ENCODE assay signal across 8 mouse cellular contexts in the genomic region with DNA sequence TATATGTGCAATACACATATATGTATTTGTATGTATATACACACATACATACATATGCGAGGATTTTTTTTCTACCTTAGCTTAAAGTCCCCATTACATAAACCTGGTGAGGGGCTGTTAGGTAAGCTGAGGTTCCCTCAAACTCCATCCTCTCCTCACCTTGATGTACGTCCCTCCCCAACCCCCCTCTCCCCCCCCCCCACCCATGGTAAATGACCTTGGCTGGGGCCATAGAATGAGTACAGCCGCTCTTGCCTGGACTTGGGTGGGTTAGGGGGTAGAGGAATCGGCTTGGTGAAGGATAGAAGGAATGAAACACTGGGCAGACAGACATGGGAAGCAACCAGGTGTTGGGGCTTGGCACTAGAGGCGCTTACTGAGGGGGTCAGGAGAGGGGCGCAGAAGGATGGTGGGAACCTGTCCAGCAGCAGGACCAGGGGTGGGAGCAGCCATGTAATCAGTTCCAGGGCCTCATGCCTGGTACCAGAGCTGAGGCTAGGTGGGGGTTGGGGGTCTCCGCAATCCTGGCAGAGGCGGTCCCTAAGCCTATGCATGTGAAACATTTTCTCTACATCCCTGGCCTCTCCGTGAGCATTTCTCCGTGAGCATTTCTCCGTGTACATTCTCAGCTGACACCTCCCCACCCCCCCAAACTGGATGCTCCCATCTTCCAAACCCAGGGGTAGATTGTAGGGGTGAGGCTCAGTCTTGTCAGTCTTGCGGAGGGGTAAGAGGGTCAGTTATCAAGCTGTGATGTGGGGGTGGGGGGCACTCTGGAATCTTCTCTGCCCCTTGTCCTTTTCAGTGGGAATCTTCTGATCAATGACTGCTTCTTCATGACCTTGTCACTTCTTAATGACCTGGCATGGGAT. TPM values are rescaled to one million over a fixed set of nuclear protein-coding genes. Genes with fewer than 3 reads are reported as not detected.
DNase-seq lines count a peak whose midpoint lies in the region; ATAC-seq lines count a peak whose summit lies in the region.

No protein-coding gene starts in this region.

- no peaks in the 10 kb centered on the region for H3K9me3 ChIP-seq in heart, embryonic 12.5 days (replicated peaks)
- H3K9me3 ChIP-seq in hindbrain, embryonic 12.5 days (replicated peaks), result no peaks in the 10 kb centered on the region
- no peaks in the 10 kb centered on the region for H3K9me3 ChIP-seq in midbrain, embryonic 14.5 days (ENCODE audit: control insufficient read depth, low read length)

- peak overlapping the region; percentile 79 for H3K9ac ChIP-seq in heart, embryonic 12.5 days
- H3K9ac ChIP-seq in hindbrain, embryonic 12.5 days, result peak overlapping the region; percentile 73
- peak overlapping the region; percentile 74 for H3K9ac ChIP-seq in midbrain, embryonic 14.5 days (replicated peaks; ENCODE audit: low read length)

- intact Hi-C loops in heart, postnatal 25 days (cut with DNase I), result no loop called here

- peak overlapping the region; percentile 82 for H3K4me2 ChIP-seq in heart, embryonic 12.5 days
- peak overlapping the region; percentile 75 for H3K4me2 ChIP-seq in hindbrain, embryonic 12.5 days (replicated peaks)
- peak overlapping the region; percentile 62 for H3K4me2 ChIP-seq in midbrain, embryonic 14.5 days (ENCODE audit: low read length)

- WGBS in heart, embryonic 12.5 days, result 25% methylated on average over 12 of the region's 12 CpGs
- 32% methylated on average over 12 of the region's 12 CpGs for WGBS in hindbrain, embryonic 12.5 days
- 29% methylated on average over 12 of the region's 12 CpGs for WGBS in midbrain, embryonic 14.5 days

- no peaks in the 10 kb centered on the region for H3K27me3 ChIP-seq in heart, embryonic 12.5 days (replicated peaks)
- H3K27me3 ChIP-seq in hindbrain, embryonic 12.5 days, result no peaks in the 10 kb centered on the region
- H3K27me3 ChIP-seq in midbrain, embryonic 14.5 days (ENCODE audit: control insufficient read depth, insufficient read depth, low read length), result no peaks in the 10 kb centered on the region

- H3K4me1 ChIP-seq in heart, embryonic 12.5 days (replicated peaks), result peaks cover 41% of the 10 kb centered on the region
- peaks cover 24% of the 10 kb centered on the region for H3K4me1 ChIP-seq in hindbrain, embryonic 12.5 days
- peaks cover 28% of the 10 kb centered on the region for H3K4me1 ChIP-seq in midbrain, embryonic 14.5 days (ENCODE audit: control insufficient read depth, insufficient read depth, low read length)

- H3K27ac ChIP-seq in heart, embryonic 12.5 days (ENCODE audit: poor library complexity, severe bottlenecking), result peak overlapping the region; percentile 97
- H3K27ac ChIP-seq in hindbrain, embryonic 12.5 days, result peak overlapping the region; percentile 65
- peak overlapping the region; percentile 50 for H3K27ac ChIP-seq in midbrain, embryonic 14.5 days (replicated peaks; ENCODE audit: low read depth, low read length)

- H3K4me3 ChIP-seq in heart, embryonic 12.5 days, result peak overlapping the region; percentile 78
- H3K4me3 ChIP-seq in hindbrain, embryonic 12.5 days, result peak overlapping the region; percentile 52
- H3K4me3 ChIP-seq in midbrain, embryonic 14.5 days (replicated peaks; ENCODE audit: low read depth, low read length), result peak overlapping the region; percentile 60

- DNase-seq in heart, postnatal 25 days (ENCODE audit: low spot score), result no peak
- peak; percentile 47 to 48 for DNase-seq in cerebellum, adult 18-20 months
- peak; percentile 56 for DNase-seq in midbrain, embryonic 14.5 days
- no peak for DNase-seq in ovary, postnatal 10 days (ENCODE audit: low spot score)
- no peak for DNase-seq in urinary bladder, postnatal 10 days (ENCODE audit: low spot score)
- no peak for DNase-seq in layer of hippocampus, adult 18-20 months (ENCODE audit: low spot score in 2 of 2)

- peaks cover 32% of the 10 kb centered on the region for H3K36me3 ChIP-seq in heart, embryonic 12.5 days
- peaks cover 29% of the 10 kb centered on the region for H3K36me3 ChIP-seq in hindbrain, embryonic 12.5 days
- peaks cover 28% of the 10 kb centered on the region for H3K36me3 ChIP-seq in midbrain, embryonic 14.5 days (ENCODE audit: control insufficient read depth, insufficient read depth, low read length)

- no peak for ATAC-seq in heart, embryonic 12.5 days (ENCODE audit: insufficient number of reproducible peaks, low FRiP score)
- ATAC-seq in hindbrain, embryonic 12.5 days (ENCODE audit: low FRiP score), result peak; percentile 49
- peak; percentile 57 for ATAC-seq in midbrain, embryonic 14.5 days (ENCODE audit: low FRiP score, low TSS enrichment)

RNA-seq across cellular contexts. Expression of a gene that starts 0.8 kb away (rescaled TPM):
- 20.3 and 21.7 TPM in 2 replicates for polyA plus RNA-seq in heart, embryonic 12.5 days (2016; fragmentation: Nextera tagmentation; extraction: Ambion mirVana)
- total RNA-seq in heart, postnatal 25 days (2021), result 1 to 10 TPM; 5.0 to 6.5 TPM
- 44.5 and 44.9 TPM in 2 replicates for polyA plus RNA-seq in hindbrain, embryonic 12.5 days (2016; fragmentation: Nextera tagmentation; extraction: Ambion mirVana)
- 91.6 and 120 TPM in 2 replicates for polyA plus RNA-seq in midbrain, embryonic 14.5 days (2014; fragmentation: Nextera tagmentation; extraction: Ambion mirVana)
- 100 to 1,000 TPM; 359 to 373 TPM for total RNA-seq in layer of hippocampus, adult 18-20 months (2021)

RNA-seq across cellular contexts. Expression of a gene that starts 9.6 kb away (rescaled TPM):
- polyA plus RNA-seq in heart, embryonic 12.5 days (2016; fragmentation: Nextera tagmentation; extraction: Ambion mirVana), result 107 and 108 TPM in 2 replicates
- 10 to 100 TPM; 16.9 to 17.2 TPM for total RNA-seq in heart, postnatal 25 days (2021)
- 164 and 170 TPM in 2 replicates for polyA plus RNA-seq in hindbrain, embryonic 12.5 days (2016; fragmentation: Nextera tagmentation; extraction: Ambion mirVana)
- 146 and 148 TPM in 2 replicates for polyA plus RNA-seq in midbrain, embryonic 14.5 days (2014; fragmentation: Nextera tagmentation; extraction: Ambion mirVana)
- total RNA-seq in layer of hippocampus, adult 18-20 months (2021), result 10 to 100 TPM; 50.4 to 51.0 TPM

RNA-seq across cellular contexts. Expression of a gene that starts 19.9 kb away (rescaled TPM):
- 9.0 and 10.7 TPM in 2 replicates for polyA plus RNA-seq in heart, embryonic 12.5 days (2016; fragmentation: Nextera tagmentation; extraction: Ambion mirVana)
- total RNA-seq in heart, postnatal 25 days (2021), result 1 to 10 TPM; 3.2 TPM
- polyA plus RNA-seq in hindbrain, embryonic 12.5 days (2016; fragmentation: Nextera tagmentation; extraction: Ambion mirVana), result 20.8 and 23.0 TPM in 2 replicates
- 6.1 and 11.8 TPM in 2 replicates for polyA plus RNA-seq in midbrain, embryonic 14.5 days (2014; fragmentation: Nextera tagmentation; extraction: Ambion mirVana)
- total RNA-seq in layer of hippocampus, adult 18-20 months (2021), result 1 to 10 TPM; 4.0 to 6.8 TPM

RNA-seq across cellular contexts. Expression of a gene that starts 37.8 kb away (rescaled TPM):
- 44.4 and 45.6 TPM in 2 replicates for polyA plus RNA-seq in heart, embryonic 12.5 days (2016; fragmentation: Nextera tagmentation; extraction: Ambion mirVana)
- total RNA-seq in heart, postnatal 25 days (2021), result 10 to 100 TPM; 19.3 to 22.2 TPM
- 54.4 and 59.8 TPM in 2 replicates for polyA plus RNA-seq in hindbrain, embryonic 12.5 days (2016; fragmentation: Nextera tagmentation; extraction: Ambion mirVana)
- polyA plus RNA-seq in midbrain, embryonic 14.5 days (2014; fragmentation: Nextera tagmentation; extraction: Ambion mirVana), result 63.0 and 69.6 TPM in 2 replicates
- total RNA-seq in layer of hippocampus, adult 18-20 months (2021), result 10 to 100 TPM; 18.2 to 19.4 TPM

RNA-seq across cellular contexts. Expression of a gene that starts 37.9 kb away (rescaled TPM):
- polyA plus RNA-seq in heart, embryonic 12.5 days (2016; fragmentation: Nextera tagmentation; extraction: Ambion mirVana), result not detected in 2 replicates
- 1 to 10 TPM; 3.0 to 3.4 TPM for total RNA-seq in heart, postnatal 25 days (2021)
- polyA plus RNA-seq in hindbrain, embryonic 12.5 days (2016; fragmentation: Nextera tagmentation; extraction: Ambion mirVana), result not detected in 2 replicates
- polyA plus RNA-seq in midbrain, embryonic 14.5 days (2014; fragmentation: Nextera tagmentation; extraction: Ambion mirVana), result not detected in 2 replicates
- total RNA-seq in layer of hippocampus, adult 18-20 months (2021), result 10 to 100 TPM; 10.4 to 10.6 TPM

Comparison
In these comparisons a context has a peak if more than half of its experiments do, and no peak if none do; other contexts are left out.
1. DNase-seq: peak in cerebellum, adult 18-20 months (2 of 2) and midbrain, embryonic 14.5 days (single experiment); none in heart, postnatal 25 days (single experiment), ovary, postnatal 10 days (single experiment), urinary bladder, postnatal 10 days (single experiment) and layer of hippocampus, adult 18-20 months (0 of 2).
2. Peak in every context shown above with its lines, with median percentiles within 50 percentile points of each other: H3K27ac ChIP-seq, H3K4me2 ChIP-seq, H3K4me3 ChIP-seq and H3K9ac ChIP-seq.